Mouse (Mus musculus): ENCODE results near the gene Efr3b.

- TF ChIP-seq POLR2AphosphoS5 (IDR thresholded peaks at IDR 0.05; ENCODE audit: insufficient replicate concordance, low read depth, low read length) (no peak), CTCF (IDR thresholded peaks at IDR 0.05; ENCODE audit: low read depth, low read length) (no peak), TAL1 (conservative IDR thresholded peaks at IDR 0.05; ENCODE audit: low read depth, low read length) (no peak)
Measured at GRCm38 (mm10) chr12:4078069-4078468, 39.4 kb upstream of the Efr3b start.
